Mouse (Mus musculus): ENCODE results near the gene Gm3029. TPM values are rescaled to one million over a fixed set of nuclear protein-coding genes. Genes with fewer than 3 reads are reported as not detected.
"Not testable (repeated sequence)": the region's sequence is repeated elsewhere in the genome, so short reads cannot be mapped to it uniquely, and the experiment has no call there.

Gene Gm3029
- total RNA-seq (2022), result not detected

DNA sequence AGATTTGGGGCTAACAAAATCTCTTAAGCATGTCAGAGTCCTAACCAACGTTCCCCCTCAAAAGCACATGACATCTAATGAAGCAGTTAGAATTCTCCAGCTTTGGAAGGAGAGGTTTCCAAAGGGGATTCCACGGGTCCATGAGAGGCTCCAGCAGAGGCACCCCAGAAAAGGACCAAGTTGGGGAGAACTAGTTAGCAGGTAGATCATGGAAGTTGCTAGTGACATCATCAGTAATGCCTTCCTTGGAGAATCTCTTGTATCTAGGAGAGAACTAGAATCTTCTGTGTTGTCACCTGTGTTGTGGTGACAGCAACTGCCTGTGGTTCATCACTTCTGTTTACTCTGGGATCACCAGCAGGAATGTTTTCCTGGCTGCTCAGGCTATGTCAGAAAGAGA, at the start of gene Gm3029:
Gene Gm3029, plus strand, starts transcription at position 301 of the 400 bp plus-strand sequence.
- not testable (repeated sequence) for DNase-seq

DNA sequence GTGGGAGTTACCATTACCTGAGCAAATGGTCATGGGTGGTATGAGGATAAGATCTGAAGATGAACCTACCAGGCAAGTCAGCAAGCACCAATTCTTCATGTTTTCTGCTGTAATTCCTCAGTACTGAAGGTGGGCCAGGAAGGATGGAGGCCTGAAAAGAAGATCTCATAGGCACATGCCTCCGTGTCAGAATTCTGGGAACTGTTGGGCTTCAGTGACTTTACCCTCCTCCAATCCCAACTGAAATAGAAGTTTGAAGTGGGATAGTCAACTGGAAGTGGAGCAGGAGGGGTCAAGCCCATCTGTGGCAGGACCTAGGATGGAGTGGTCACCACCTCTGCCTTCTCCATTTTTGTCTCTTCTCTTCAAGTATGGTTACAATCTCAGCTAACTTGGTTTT, 47.7 kb upstream of the Gm3029 start, which contains the start of gene Gm2916:
Gene Gm2916, plus strand, starts transcription at position 301 of the 400 bp plus-strand sequence.
- not testable (repeated sequence) for DNase-seq

DNA sequence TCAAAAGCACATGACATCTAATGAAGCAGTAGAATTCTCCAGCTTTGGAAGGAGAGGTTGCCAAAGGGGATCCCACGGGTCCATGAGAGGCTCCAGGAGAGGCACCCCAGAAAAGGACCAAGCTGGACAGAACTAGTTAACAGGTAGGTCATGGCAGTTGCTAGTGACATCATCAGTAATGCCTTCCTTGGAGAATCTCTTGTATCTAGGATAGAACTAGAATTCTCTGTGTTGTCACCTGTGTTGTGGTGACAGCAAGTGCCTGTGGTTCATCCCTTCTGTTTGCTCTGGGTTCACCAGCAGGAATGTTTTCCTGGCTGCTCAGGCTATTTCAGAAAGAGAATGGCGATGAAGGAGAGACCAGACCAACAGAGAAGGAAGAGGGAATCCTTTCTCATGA, 31.7 kb downstream of the Gm3029 start, which contains the start of gene Gm3095:
Gene Gm3095, plus strand, starts transcription at position 301 of the 400 bp plus-strand sequence.
- DNase-seq, result not testable (repeated sequence)

Other genes starting within 250 kb of the Gm3029 start
- not detected for gene Gm3043, start 243.0 kb upstream of the Gm3029 start, total RNA-seq (2022)
- under 1 TPM in 1 of 4 experiments, not detected in 3; 0.44 TPM for gene Gm3002, start 121.7 kb upstream of the Gm3029 start, total RNA-seq (2022)
- under 1 TPM in 1 of 4 experiments, not detected in 3; 0.17 TPM for gene Gm3033, start 85.5 kb upstream of the Gm3029 start, total RNA-seq (2022)
- not detected for gene Gm2916, start 47.6 kb upstream of the Gm3029 start, total RNA-seq (2022)
- not detected for gene Gm3095, start 31.8 kb downstream of the Gm3029 start, total RNA-seq (2022)
- gene Gm3099, start 66.6 kb downstream of the Gm3029 start, total RNA-seq (2022), result not detected
- gene Gm5796, start 92.2 kb downstream of the Gm3029 start, total RNA-seq (2022), result under 1 TPM in 2 of 4 experiments, not detected in 2; 0.34 to 0.48 TPM
- gene Gm3115, start 152.4 kb downstream of the Gm3029 start, total RNA-seq (2022), result not detected
- under 1 TPM in 2 of 4 experiments, not detected in 2; 0.31 to 0.37 TPM for gene Gm8108, start 178.8 kb downstream of the Gm3029 start, total RNA-seq (2022)
- not detected for gene Gm3127, start 233.3 kb downstream of the Gm3029 start, total RNA-seq (2022)

Data from adrenal gland, adult 8-10 months (tissue).